Mouse (Mus musculus): ENCODE measurements around the gene Unc45a.

Unc45a gene

GRCm38 (mm10) chr7:80276374-80276773 is 64.4 kb downstream of the Unc45a start:
- no peak for DNase-seq
